Mouse (Mus musculus) left cerebral cortex, postnatal 36 days (tissue): ENCODE results near the gene Adamts4. TPM values are rescaled to one million over a fixed set of nuclear protein-coding genes. Genes with fewer than 3 reads are reported as not detected.

Experiments used
- DNase-seq, 2 experiments: peaks; one replicate each; pipeline ENCODE4 v3.0.0; 2021 to 2022; ENCODE audit warnings: low spot score in 2 of 2, mixed read lengths in 1 of 2
- intact Hi-C: fragments of 180-260 bp; cut with DNase I; formaldehyde crosslinking; loops from one replicate; pipeline ENCODE4 v1.15.1; 2025
- total RNA-seq, 2 experiments: library from RNA; stranded (reverse); gene quantifications; 2 replicates each; pipeline ENCODE4 v1.2.3; 2021

The Adamts4 gene
- total RNA-seq, 2 experiments from 2014 or later, result 11.1 to 16.4 TPM

GRCm38 (mm10) chr1:171250680-171251593, 716 bp downstream of the Adamts4 start, which contains the start of gene Ndufs2:
Gene Ndufs2, minus strand, starts transcription at chr1:171251388.
- no peak for DNase-seq
- intact Hi-C loops, result loop anchor here (10.0 kb wide), 1 partner anchor 136 kb away; the partner anchor contains the start of gene Cfap126

DNA sequence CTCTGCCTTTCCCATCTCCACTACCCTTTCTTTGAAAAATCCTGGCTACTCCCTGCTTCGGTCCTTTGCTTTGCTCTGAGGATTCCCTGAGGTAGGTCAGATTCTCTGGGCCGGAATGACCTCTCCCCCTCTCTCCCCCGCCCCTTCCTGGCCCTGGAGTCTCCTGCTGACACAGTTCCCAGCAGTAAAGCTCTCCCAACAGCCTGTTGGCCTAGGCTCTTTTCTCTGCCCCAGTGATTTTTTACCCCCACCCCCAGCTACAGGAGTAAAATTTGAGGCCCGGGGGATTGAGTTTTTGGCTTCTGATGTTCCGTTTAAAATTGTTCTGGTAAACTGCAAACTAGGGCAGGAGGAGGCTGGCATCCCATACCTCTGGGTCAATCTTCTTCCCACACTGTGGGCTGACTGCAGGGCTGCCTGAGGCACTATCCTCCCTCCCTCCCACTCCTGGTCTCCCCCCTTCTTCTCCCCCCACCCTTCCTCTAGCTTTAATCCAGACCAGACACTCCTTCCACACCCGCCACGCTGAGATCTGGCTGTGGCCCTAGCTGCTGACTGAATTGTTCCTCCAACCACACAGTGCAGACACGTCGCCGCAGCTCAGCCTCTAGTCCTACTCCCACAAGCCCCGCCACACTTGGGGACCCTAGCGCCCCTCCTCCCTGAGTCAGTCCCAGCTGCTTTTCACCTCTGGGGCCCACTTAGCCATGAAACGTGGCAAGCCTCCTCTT, 1.5 kb downstream of the Adamts4 start:
- no peak for DNase-seq
- intact Hi-C loops, result loop anchor here (10.0 kb wide), 1 partner anchor 137 kb away; the partner anchor contains the start of gene Cfap126

GRCm38 (mm10) chr1:171252415-171252814, 2.2 kb downstream of the Adamts4 start:
- intact Hi-C loops, result loop anchor here (10.0 kb wide), 1 partner anchor 138 kb away; the partner anchor contains the start of gene Cfap126
- no peak for DNase-seq

- no peak for DNase-seq
- intact Hi-C loops, result loop anchor here (10.0 kb wide), 1 partner anchor 141 kb away; the partner anchor contains the start of gene Cfap126
Observed at GRCm38 (mm10) chr1:171256095-171256818, 6.0 kb downstream of the Adamts4 start.

DNA sequence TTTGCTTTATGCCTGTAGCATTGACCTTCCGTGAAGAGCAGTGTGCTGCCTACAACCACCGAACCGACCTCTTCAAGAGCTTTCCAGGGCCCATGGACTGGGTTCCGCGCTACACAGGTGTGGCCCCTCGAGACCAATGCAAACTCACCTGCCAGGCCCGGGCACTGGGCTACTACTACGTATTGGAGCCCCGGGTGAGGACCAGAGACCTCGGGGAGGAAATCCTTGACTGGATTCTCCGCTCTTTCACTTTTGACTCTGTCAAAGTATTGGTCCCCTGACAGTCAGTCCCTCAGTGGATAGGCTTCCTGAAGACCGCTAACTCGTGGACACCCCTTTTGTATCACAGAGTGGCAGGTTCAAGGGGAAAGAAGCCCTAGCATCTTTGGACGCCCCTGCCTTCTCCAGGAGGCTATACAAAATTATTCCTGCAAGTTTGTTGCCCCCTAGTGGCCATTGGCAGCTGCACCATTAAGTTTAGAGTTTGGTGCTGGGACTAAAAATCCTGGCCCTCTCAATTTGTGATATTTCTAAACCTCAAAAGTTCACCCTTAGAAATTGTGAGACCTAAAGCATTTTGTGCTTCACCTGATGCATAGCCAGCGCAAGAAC, 6.8 kb downstream of the Adamts4 start:
- intact Hi-C loops, result loop anchor here (10.0 kb wide), 1 partner anchor 142 kb away; the partner anchor contains the start of gene Cfap126
- DNase-seq, result peak in 1 of 2 experiments; percentile 48

GRCm38 (mm10) chr1:171257781-171258180, 7.6 kb downstream of the Adamts4 start:
- DNase-seq, result no peak
- intact Hi-C loops, result loop anchor here (10.0 kb wide), 1 partner anchor 143 kb away; the partner anchor contains the start of gene Cfap126

DNA sequence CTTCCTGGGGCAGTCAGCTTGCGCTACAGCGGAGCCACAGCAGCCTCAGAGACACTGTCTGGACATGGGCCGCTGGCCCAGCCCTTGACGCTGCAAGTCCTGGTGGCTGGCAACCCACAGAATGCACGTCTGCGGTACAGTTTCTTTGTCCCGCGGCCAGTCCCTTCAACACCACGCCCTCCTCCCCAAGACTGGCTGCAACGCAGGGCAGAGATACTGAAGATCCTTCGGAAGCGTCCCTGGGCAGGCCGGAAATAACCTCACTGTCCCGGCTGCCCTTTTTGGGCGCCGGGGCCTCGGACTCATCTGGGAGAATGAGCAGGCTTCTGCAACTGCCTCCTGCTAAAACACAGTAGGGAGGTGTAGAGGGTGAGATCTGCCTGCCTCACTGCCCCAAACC, 8.7 kb downstream of the Adamts4 start:
- intact Hi-C loops, result loop anchor here (10.0 kb wide), 1 partner anchor 144 kb away; the partner anchor contains the start of gene Cfap126
- DNase-seq, result no peak

DNA sequence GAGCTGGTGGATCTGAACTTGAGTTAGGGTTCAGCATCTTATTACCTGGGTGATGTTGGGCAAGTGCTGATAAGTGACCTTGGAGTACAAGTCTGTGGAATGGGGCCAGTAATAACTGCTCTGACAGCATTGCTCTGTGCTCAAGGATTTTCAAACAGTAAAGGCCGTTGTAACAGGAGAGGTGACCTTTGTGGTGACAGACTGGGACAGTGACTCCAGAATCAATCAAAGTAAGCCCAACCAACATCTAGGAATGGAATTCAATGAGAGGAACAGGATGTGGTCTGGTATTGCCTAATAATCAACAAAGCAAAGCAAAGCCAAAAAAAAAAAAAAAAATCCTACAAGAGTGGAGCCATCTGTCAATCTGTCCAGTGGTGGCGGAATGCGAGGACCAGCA, 10.1 kb downstream of the Adamts4 start:
- DNase-seq, result no peak
- intact Hi-C loops, result no loop called here

GRCm38 (mm10) chr1:171262594-171263130, 12.4 kb downstream of the Adamts4 start:
- intact Hi-C loops, result no loop called here
- DNase-seq, result peak; percentile 75 to 80

- no peak for DNase-seq
- intact Hi-C loops, result no loop called here
Observed at GRCm38 (mm10) chr1:171263185-171263611, 13.0 kb downstream of the Adamts4 start.

DNA sequence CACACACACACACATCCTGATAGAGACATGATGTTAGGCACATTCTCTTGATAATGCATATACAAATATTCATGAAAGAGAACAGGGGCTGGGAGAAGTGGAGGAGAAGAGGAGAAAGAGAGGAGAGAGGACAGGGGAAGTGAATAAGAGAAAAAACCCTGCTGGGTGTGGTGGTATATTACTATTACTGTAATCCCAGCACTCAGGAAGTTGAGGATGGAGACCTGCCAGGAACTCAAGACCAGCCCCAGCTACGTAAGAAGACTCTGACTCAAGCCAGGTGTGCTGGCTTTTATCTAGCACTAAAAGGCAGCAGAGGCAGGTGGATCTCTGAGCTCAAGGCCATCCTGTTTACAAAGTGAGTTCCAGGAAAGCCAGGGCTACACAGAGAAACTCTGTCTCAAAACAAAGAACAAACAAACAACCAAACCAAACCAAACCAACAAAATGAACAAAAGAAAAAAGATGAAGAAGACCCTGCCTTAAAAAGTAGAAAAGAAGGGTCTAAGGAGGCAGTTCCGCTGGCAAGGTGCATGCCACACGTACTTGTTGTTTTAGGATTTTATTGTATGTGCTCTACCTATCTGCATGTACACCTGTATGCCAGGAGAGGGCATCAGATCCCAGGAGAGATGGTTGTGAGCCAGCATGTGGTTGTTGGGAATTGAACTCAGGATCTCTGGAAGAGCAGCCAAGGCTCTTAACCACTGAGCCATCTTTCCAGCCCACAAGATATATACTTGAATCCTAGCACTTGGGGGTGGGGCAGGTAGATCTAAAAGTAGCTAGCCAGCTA, 13.6 kb downstream of the Adamts4 start:
- intact Hi-C loops, result no loop called here
- no peak for DNase-seq

DNA sequence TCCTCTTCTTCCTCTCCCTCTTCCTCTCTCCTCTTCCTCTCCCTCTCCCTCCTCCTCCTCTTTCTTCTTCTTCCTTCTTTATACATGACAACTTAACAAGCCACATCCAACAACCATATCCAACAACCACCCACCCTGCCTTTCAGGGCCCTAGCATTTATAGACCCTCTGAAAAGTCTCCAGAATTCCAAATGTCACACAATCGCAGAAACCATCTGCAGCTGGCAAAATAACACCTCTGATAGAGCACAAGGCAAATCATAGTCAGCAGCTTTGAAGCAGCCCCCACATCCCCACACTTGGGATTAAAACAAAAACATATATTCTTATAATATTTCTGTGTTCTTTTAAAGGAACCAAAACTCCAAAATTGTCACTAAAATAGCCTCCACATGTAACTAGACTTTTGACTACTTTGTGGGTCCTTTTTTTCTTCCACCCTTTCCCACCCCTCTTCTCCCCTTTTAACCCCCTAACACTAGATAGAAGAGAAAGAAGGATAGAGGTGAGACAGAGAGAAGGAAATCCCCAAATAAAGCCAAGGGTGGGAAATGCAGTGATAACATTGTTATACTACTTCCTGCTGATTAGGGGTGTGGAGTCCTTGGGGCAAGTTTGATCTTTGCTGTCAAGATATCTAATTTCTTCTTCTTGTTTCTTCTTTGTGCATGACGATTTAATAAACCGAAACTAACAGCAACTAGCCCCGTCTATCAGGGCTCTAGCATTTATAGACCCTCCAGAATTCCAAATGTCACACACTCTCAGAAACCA, 15.9 kb downstream of the Adamts4 start:
- no peak for DNase-seq
- intact Hi-C loops, result no loop called here

DNA sequence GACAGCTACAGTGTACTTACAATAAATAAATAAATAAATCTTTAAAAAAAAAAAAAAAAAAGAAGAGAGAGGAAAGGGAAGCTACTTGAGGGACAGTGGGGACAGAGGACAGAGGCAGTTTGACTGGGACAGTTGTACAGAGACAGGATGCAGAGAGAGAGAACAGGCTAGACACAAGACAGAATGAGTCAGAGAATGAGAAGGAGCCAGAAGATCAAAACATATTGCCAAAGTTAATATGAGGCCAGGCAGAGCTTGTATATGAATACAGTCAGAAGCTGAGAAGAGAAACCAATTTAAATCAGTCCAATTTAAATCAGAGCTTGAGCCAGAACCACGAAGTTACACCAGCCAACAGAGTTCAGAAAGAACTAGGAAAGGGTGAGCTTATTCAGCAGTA, 18.1 kb downstream of the Adamts4 start:
- intact Hi-C loops, result no loop called here
- no peak for DNase-seq

DNA sequence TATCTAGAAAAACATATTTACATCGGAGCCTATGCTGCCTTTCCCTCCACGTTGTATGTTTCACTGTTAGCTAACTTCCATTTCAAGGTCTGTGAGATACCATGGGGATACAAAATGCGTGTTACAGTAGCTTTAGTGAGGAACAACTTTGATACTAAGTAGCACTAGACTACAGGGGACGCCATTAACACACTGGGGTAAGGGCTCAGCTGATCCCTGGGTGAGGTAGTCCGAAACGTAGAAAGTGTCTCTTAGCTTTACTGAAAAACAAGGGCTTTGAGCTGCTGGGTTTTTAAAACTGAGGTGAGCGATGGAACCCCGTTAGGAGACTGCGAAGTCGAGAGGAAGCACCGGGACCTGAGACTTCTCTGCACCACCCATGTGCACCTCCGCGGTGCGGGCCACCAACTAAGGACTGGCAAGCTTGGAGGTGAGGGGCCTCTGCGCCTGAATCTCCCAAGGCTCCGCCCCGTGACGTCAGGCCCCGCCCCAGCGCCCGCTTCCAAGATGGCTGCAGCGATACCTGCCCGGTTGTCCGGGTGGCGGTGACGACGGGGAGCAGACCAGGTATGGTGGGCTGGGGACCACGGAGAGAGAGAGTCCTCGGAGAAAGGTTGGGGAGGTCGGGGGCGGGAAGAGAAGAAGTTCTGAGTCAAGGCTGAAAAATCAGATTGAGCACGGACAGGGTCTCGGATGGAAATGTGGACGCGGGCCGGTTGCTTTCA, 19.8 kb downstream of the Adamts4 start, which contains the start of gene B4galt3:
Gene B4galt3 (plus strand): TSS at position 481 of the 725 bp plus-strand sequence.
- intact Hi-C loops, result loop anchor here (2.0 kb wide), 1 partner anchor 17 kb away; the partner anchor contains the start of gene Usp21
- DNase-seq, result peak; percentile 95

DNA sequence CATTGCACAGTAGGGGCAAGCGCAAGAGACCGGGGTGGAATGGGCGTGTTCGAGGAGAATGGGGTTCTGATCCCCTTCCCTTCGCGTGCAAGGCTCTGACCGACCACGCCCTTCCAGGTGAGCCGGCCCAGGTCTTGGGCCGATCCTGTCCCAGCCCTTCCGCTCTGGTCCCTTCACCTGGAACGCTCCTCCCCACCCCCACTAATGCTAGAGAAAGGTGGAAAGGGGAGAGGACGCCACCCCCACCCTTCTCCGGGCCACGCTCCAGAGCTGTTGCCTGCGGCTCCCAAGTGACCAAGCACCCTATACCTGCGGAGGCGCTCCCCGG, 20.3 kb downstream of the Adamts4 start:
- DNase-seq, result no peak
- intact Hi-C loops, result loop anchor here (2.0 kb wide), 1 partner anchor 16 kb away; the partner anchor contains the start of gene Usp21

DNA sequence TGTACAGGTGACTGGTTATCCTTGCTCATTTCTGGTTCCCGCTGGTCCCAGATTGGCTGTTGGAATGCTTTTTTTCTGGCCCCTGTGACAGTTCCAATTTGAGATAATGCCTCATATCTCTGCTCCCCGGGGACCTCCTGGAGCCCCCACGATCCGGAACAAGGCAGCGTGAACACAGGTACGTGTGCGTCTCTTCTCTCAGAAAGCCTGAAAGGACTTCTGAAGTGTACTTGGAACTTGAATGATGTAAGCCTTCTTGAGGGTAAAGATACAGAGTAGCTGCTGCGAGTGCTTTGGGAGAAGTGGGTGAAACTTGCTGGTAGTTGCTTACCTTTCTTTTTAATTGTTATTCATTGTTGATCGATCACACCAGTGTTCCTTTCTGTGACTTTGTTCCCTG, 21.0 kb downstream of the Adamts4 start:
- DNase-seq, result no peak
- intact Hi-C loops, result loop anchor here (2.0 kb wide), 1 partner anchor 16 kb away; the partner anchor contains the start of gene Usp21
